Mouse (Mus musculus) small intestine, adult 2 months (tissue): Measurements from ENCODE around the gene Manba. TPM values are rescaled to one million over a fixed set of nuclear protein-coding genes. Genes with fewer than 3 reads are reported as not detected.

Source experiments
- H3K27ac ChIP-seq: fragments of 200-500 bp; 2 replicates; pipeline ENCODE4 v1.5.1; 2012; ENCODE audit warnings: low read depth, low read length, control low read depth, inconsistent platforms; ENCODE audit not compliant: insufficient read depth
- H3K27me3 ChIP-seq: fragments of 200-500 bp; 2 replicates; pipeline ENCODE4 v1.6.1; 2012; ENCODE audit warnings: mild to moderate bottlenecking, moderate library complexity, low read length, inconsistent platforms; ENCODE audit not compliant: control insufficient read depth, insufficient read depth
- H3K36me3 ChIP-seq: fragments of 200-500 bp; 2 replicates; pipeline ENCODE4 v1.6.1; 2012; ENCODE audit warnings: mild to moderate bottlenecking, low read length, control low read depth, inconsistent platforms; ENCODE audit not compliant: control insufficient read depth, insufficient read depth
- H3K4me1 ChIP-seq: fragments of 200-500 bp; 2 replicates; pipeline ENCODE4 v1.6.1; 2012; ENCODE audit warnings: low read length, inconsistent platforms, mixed read lengths; ENCODE audit not compliant: control insufficient read depth, insufficient read depth, insufficient read length
- H3K4me3 ChIP-seq: fragments of 200-500 bp; 2 replicates; pipeline ENCODE4 v1.5.1; 2012; ENCODE audit warnings: low read depth, mild to moderate bottlenecking, control low read depth, inconsistent platforms, low read length, moderate library complexity
- CTCF ChIP-seq: fragments of 200-500 bp; IDR thresholded peaks from 2 replicates; pipeline ENCODE4 v1.5.1; 2012; ENCODE audit warnings: low read depth, mild to moderate bottlenecking, control low read depth, inconsistent platforms, low read length, moderate library complexity, mixed read lengths; ENCODE audit not compliant: insufficient replicate concordance, insufficient read length; ENCODE audit errors: extremely low read depth
- POLR2A ChIP-seq: fragments of 200-500 bp; IDR thresholded peaks from 2 replicates; pipeline ENCODE4 v1.6.1; 2012; ENCODE audit warnings: low read depth, mild to moderate bottlenecking, control low read depth, inconsistent platforms, low read length, moderate library complexity
- WGBS: fragments of 180-500 bp; shearing (Covaris S2); methylation state at CpG from one replicate; pipeline ENCODE4 v1.1.7; 2018; 5-methylcytosine and 5-hydroxymethylcytosine counted together
- polyA plus RNA-seq: library from polyadenylated mRNA; depleted of rRNA; stranded (reverse); fragments of >200 nt; gene quantifications from 2 replicates; pipeline ENCODE4 v1.2.3, GENCODE M21; 2012

Manba gene
- polyA plus RNA-seq, 1 experiment: 2.6 TPM

GRCm38 (mm10) chr3:135580439-135581275 lies 95.2 kb downstream of the Manba start:
- WGBS: 71% methylated on average over 21 of the region's 21 CpGs
- no peak overlapping the region for H3K4me3 ChIP-seq
- H3K4me1 ChIP-seq: no peaks in the 10 kb centered on the region
- H3K36me3 ChIP-seq: peaks cover 18% of the 10 kb centered on the region
- no peak for TF ChIP-seq CTCF
- no peak for TF ChIP-seq POLR2A
- no peaks in the 10 kb centered on the region for H3K27me3 ChIP-seq
- H3K27ac ChIP-seq: no peak overlapping the region

- Histone ChIP-seq H3K4me1 (no peaks in the 10 kb centered on the region), H3K36me3 (peaks cover 24% of the 10 kb centered on the region), H3K27ac (no peak overlapping the region), H3K27me3 (no peaks in the 10 kb centered on the region), H3K4me3 (no peak overlapping the region)
- 46% methylated on average over 10 of the region's 10 CpGs for WGBS
- TF ChIP-seq POLR2A (no peak), CTCF (peak; percentile 33; the same call in 1 of the 2 replicates)
Measured at GRCm38 (mm10) chr3:135581606-135582117, 96.3 kb downstream of the Manba start.

GRCm38 (mm10) chr3:135582246-135582645 lies 96.8 kb downstream of the Manba start:
- 88% methylated on average over 7 of the region's 7 CpGs for WGBS
- no peaks in the 10 kb centered on the region for H3K27me3 ChIP-seq
- no peak overlapping the region for H3K4me3 ChIP-seq
- H3K27ac ChIP-seq: no peak overlapping the region
- TF ChIP-seq CTCF: no peak
- TF ChIP-seq POLR2A: no peak
- peaks cover 29% of the 10 kb centered on the region for H3K36me3 ChIP-seq
- no peaks in the 10 kb centered on the region for H3K4me1 ChIP-seq

- H3K27ac ChIP-seq: no peak overlapping the region
- no peaks in the 10 kb centered on the region for H3K27me3 ChIP-seq
- no peak for TF ChIP-seq POLR2A
- TF ChIP-seq CTCF: no peak
- H3K4me3 ChIP-seq: no peak overlapping the region
- 71% methylated on average over 6 of the region's 6 CpGs for WGBS
- H3K4me1 ChIP-seq: no peaks in the 10 kb centered on the region
- H3K36me3 ChIP-seq: peaks cover 58% of the 10 kb centered on the region
Measured at GRCm38 (mm10) chr3:135585482-135585881, 100.1 kb downstream of the Manba start.

- Histone ChIP-seq H3K4me3 (no peak overlapping the region), H3K36me3 (peaks cover 62% of the 10 kb centered on the region), H3K27ac (no peak overlapping the region), H3K27me3 (no peaks in the 10 kb centered on the region), H3K4me1 (no peaks in the 10 kb centered on the region)
- 85% methylated on average over 2 of the region's 2 CpGs for WGBS
- TF ChIP-seq POLR2A (no peak), CTCF (no peak)
Measured at GRCm38 (mm10) chr3:135586060-135586459, 100.6 kb downstream of the Manba start.

- H3K36me3 ChIP-seq: peaks cover 66% of the 10 kb centered on the region
- no peak for TF ChIP-seq CTCF
- no peak for TF ChIP-seq POLR2A
- WGBS: 80% methylated on average over 4 of the region's 4 CpGs
Measured at GRCm38 (mm10) chr3:135586471-135586880, 101.1 kb downstream of the Manba start.

GRCm38 (mm10) chr3:135590471-135590870 lies 105.1 kb downstream of the Manba start:
- Histone ChIP-seq H3K4me1 (no peaks in the 10 kb centered on the region), H3K27me3 (no peaks in the 10 kb centered on the region), H3K4me3 (no peak overlapping the region), H3K36me3 (peaks cover 76% of the 10 kb centered on the region), H3K27ac (no peak overlapping the region)
- WGBS: 61% methylated on average over 4 of the region's 4 CpGs
- TF ChIP-seq POLR2A: no peak
- TF ChIP-seq CTCF: no peak

More at GRCm38 (mm10) chr3:135586471-135586880, 101.1 kb downstream of the Manba start:
- Histone ChIP-seq H3K4me3 (no peak overlapping the region), H3K4me1 (no peaks in the 10 kb centered on the region), H3K27ac (no peak overlapping the region), H3K27me3 (no peaks in the 10 kb centered on the region)
